Mouse (Mus musculus): ENCODE data around the gene Igbp1b. TPM values are rescaled to one million over a fixed set of nuclear protein-coding genes. Genes with fewer than 3 reads are reported as not detected.

The Igbp1b gene
- polyA plus RNA-seq (2017; shearing (Covaris generic)) = not detected

GRCm38 (mm10) chr6:138658516-138658915 lies at the start of gene Igbp1b:
Igbp1b (minus strand) TSS chr6:138658544.

Other genes with a start within 250 kb of the Igbp1b start
- gene Lmo3, start 76.6 kb downstream of the Igbp1b start, polyA plus RNA-seq (2017; shearing (Covaris generic)) = not detected

All from effector memory CD4-positive, alpha-beta T cell, adult 7 months (primary cell).